ENCODE assay signal across 19 mouse cellular contexts in genomic region chr10:59379927-59380326, GRCm38 (mm10). TPM values are rescaled to one million over a fixed set of nuclear protein-coding genes. Genes with fewer than 3 reads are reported as not detected.
DNase-seq lines count a peak whose midpoint lies in the region; ATAC-seq and TF ChIP-seq lines count a peak whose summit lies in the region.
"Had no signal": no experiment of that assay in that cellular context is flagged by ENCODE, and none has a peak within 500 bp of the region (broad histone marks: within the 10 kb centered on the region; RNA-seq: fewer than 3 reads in every experiment).

No protein-coding gene starts in this region.

- H3K27ac ChIP-seq in heart, embryonic 13.5 days (replicated peaks), result peak overlapping the region; percentile 44; the same call in 1 of the 2 replicates
- peak overlapping the region; percentile 67 for H3K27ac ChIP-seq in liver, postnatal 0 days (ENCODE audit: low read depth)
- H3K27ac ChIP-seq: embryonic facial prominence, embryonic 15.5 days; hindbrain, postnatal 0 days; layer of hippocampus, adult 2 months had no signal

- H3K4me1 ChIP-seq in heart, embryonic 13.5 days, result peaks cover 13% of the 10 kb centered on the region
- H3K4me1 ChIP-seq in liver, postnatal 0 days (ENCODE audit: insufficient read depth), result peaks cover 7% of the 10 kb centered on the region; the same call in 1 of the 2 replicates
- H3K4me1 ChIP-seq: embryonic facial prominence, embryonic 15.5 days had no signal

- H3K9me3 ChIP-seq in heart, embryonic 13.5 days, result no peaks in the 10 kb centered on the region
- H3K9me3 ChIP-seq in liver, postnatal 0 days (ENCODE audit: low read length), result no peaks in the 10 kb centered on the region
- H3K9me3 ChIP-seq: embryonic facial prominence, embryonic 15.5 days had no signal

- no peaks in the 10 kb centered on the region for H3K27me3 ChIP-seq in heart, embryonic 13.5 days (replicated peaks)
- no peaks in the 10 kb centered on the region for H3K27me3 ChIP-seq in liver, postnatal 0 days (ENCODE audit: insufficient read depth, low read length)
- H3K27me3 ChIP-seq: CH12.LX; embryonic facial prominence, embryonic 15.5 days had no signal

- ATAC-seq in heart, embryonic 13.5 days (ENCODE audit: extremely low read depth, insufficient number of reproducible peaks, low FRiP score, low TSS enrichment), result no peak
- ATAC-seq in CD4-positive, CD25-positive, alpha-beta regulatory T cell, adult 4 months, result peak; percentile 71
- no peak for ATAC-seq in liver, postnatal 0 days
- ATAC-seq: forebrain, postnatal 0 days had no signal

- no peak for TF ChIP-seq EP300 in liver, postnatal 0 days (IDR thresholded peaks at IDR 0.05; ENCODE audit: low read depth)

- no peak for TF ChIP-seq CTCF in liver, postnatal 0 days (IDR thresholded peaks at IDR 0.05; ENCODE audit: low read depth)

- H3K4me3 ChIP-seq in heart, embryonic 13.5 days, result no peak overlapping the region
- no peak overlapping the region for H3K4me3 ChIP-seq in liver, postnatal 0 days (ENCODE audit: low read depth, low read length)
- H3K4me3 ChIP-seq: embryonic facial prominence, embryonic 15.5 days; layer of hippocampus, adult 2 months had no signal

- H3K9ac ChIP-seq in heart, embryonic 13.5 days, result no peak overlapping the region
- H3K9ac ChIP-seq in liver, postnatal 0 days (replicated peaks), result 0 out of 2 replicates have a peak overlapping the region, but pooled peaks have one; percentile 30
- H3K9ac ChIP-seq: embryonic facial prominence, embryonic 15.5 days; forebrain, postnatal 0 days had no signal

- DNase-seq in heart, postnatal 4 days, result no peak
- peak; percentile 9 for DNase-seq in c-Kit-negative CD71-positive TER-119-positive erythroid progenitor cells, embryonic 14.5 days (ENCODE audit: low read depth, low spot score)
- no peak for DNase-seq in liver, postnatal 0 days
- DNase-seq in lung, postnatal 4 days, result no peak
- DNase-seq in ovary, postnatal 10 days (ENCODE audit: low spot score), result no peak
- DNase-seq: adrenal gland, postnatal 36 days; forebrain, postnatal 0 days; gastrocnemius, postnatal 10 days; kidney, adult 9 months; lung, postnatal 14 days; midbrain, embryonic 14.5 days had no signal

- WGBS in heart, embryonic 13.5 days, result 9% methylated on average over 3 of the region's 3 CpGs
- 25% methylated on average over 3 of the region's 3 CpGs for WGBS in liver, postnatal 0 days (ENCODE audit: insufficient replicate concordance)

- no peak overlapping the region for H3K4me2 ChIP-seq in heart, embryonic 13.5 days
- 0 out of 2 replicates have a peak overlapping the region, but pooled peaks have one; percentile 9 for H3K4me2 ChIP-seq in liver, postnatal 0 days (ENCODE audit: low read depth, low read length)
- H3K4me2 ChIP-seq: embryonic facial prominence, embryonic 15.5 days had no signal

- H3K36me3 ChIP-seq in heart, embryonic 13.5 days, result peaks cover 5% of the 10 kb centered on the region
- H3K36me3 ChIP-seq in liver, postnatal 0 days (replicated peaks; ENCODE audit: insufficient read depth, low read length), result no peaks in the 10 kb centered on the region
- H3K36me3 ChIP-seq: embryonic facial prominence, embryonic 15.5 days had no signal

RNA-seq across cellular contexts. Expression of gene Gm10273, which starts 15.5 kb away (rescaled TPM):
- polyA plus RNA-seq in heart, embryonic 13.5 days (2015; fragmentation: Nextera tagmentation; extraction: Ambion mirVana), result 3.7 TPM in 1 of 2 replicates, not detected in the other
- total RNA-seq in heart, postnatal 4 days (2021), result 100 to 1,000 TPM; 134 to 144 TPM
- polyA plus RNA-seq in CD4-positive, CD25-positive, alpha-beta regulatory T cell, adult 4 months (2017; shearing (Covaris generic)), result 10 to 100 TPM; 52.8 to 77.1 TPM
- 4.1 and 8.4 TPM in 2 replicates for polyA plus RNA-seq in liver, postnatal 0 days (2015; fragmentation: Nextera tagmentation; extraction: Ambion mirVana)
- polyA plus RNA-seq: embryonic facial prominence, embryonic 15.5 days had no signal

RNA-seq across cellular contexts. Expression of gene Pla2g12b, which starts 23.5 kb away (rescaled TPM):
- polyA plus RNA-seq in heart, embryonic 13.5 days (2015; fragmentation: Nextera tagmentation; extraction: Ambion mirVana), result 1.1 and 2.1 TPM in 2 replicates
- under 1 TPM; 0.25 to 0.41 TPM for total RNA-seq in heart, postnatal 4 days (2021)
- polyA plus RNA-seq in CD4-positive, CD25-positive, alpha-beta regulatory T cell, adult 4 months (2017; shearing (Covaris generic)), result not detected
- polyA plus RNA-seq in liver, postnatal 0 days (2015; fragmentation: Nextera tagmentation; extraction: Ambion mirVana), result 58.4 and 61.3 TPM in 2 replicates
- total RNA-seq: adrenal gland, postnatal 36 days; CH12.LX; forebrain, postnatal 0 days; hindbrain, postnatal 0 days; layer of hippocampus, adult 2 months; left cerebral cortex, adult 8-10 months had no signal
- polyA plus RNA-seq: forebrain, postnatal 0 days; hindbrain, postnatal 0 days; limb, embryonic 14.5 days; midbrain, embryonic 14.5 days had no signal

RNA-seq across cellular contexts. Expression of gene P4ha1, which starts 56.8 kb away (rescaled TPM):
- 46.1 and 53.9 TPM in 2 replicates for polyA plus RNA-seq in heart, embryonic 13.5 days (2015; fragmentation: Nextera tagmentation; extraction: Ambion mirVana)
- total RNA-seq in heart, postnatal 4 days (2021), result 10 to 100 TPM; 21.2 to 25.3 TPM
- 10 to 100 TPM; 53.7 to 54.3 TPM for polyA plus RNA-seq in CD4-positive, CD25-positive, alpha-beta regulatory T cell, adult 4 months (2017; shearing (Covaris generic))
- polyA plus RNA-seq in liver, postnatal 0 days (2015; fragmentation: Nextera tagmentation; extraction: Ambion mirVana), result 5.3 and 6.4 TPM in 2 replicates

Comparison
In these comparisons a context has a peak if more than half of its experiments do, and no peak if none do; other contexts are left out.
1. RNA of gene Pla2g12b, which starts 23.5 kb away (polyA plus RNA-seq): 58.4 to 61.3 TPM in liver, postnatal 0 days; 1.1 to 2.1 TPM in heart, embryonic 13.5 days and not detected in CD4-positive, CD25-positive, alpha-beta regulatory T cell, adult 4 months; every median in the first group is over 10 times any median in the second.